Mouse (Mus musculus) c-Kit-negative CD71-positive TER-119-positive erythroid progenitor cells, embryonic 14.5 days (primary cell): ENCODE results near the gene Gm10961.

Experiments
- DNase-seq: peaks from one replicate; pipeline ENCODE4 v3.0.0-alpha.2; 2013; ENCODE audit warnings: low read depth, low spot score

Gene Gm10961

GRCm38 (mm10) chr3:107630682-107631522 is at the start of gene Gm10961:
Gene Gm10961 (plus strand): TSS chr3:107631322.
- peak; percentile 20 for DNase-seq

GRCm38 (mm10) chr3:107582130-107582874 is 48.8 kb upstream of the Gm10961 start:
- DNase-seq: no peak

GRCm38 (mm10) chr3:107582875-107583767 is 48.0 kb upstream of the Gm10961 start:
- no peak for DNase-seq

- no peak for DNase-seq
These were observed 47.2 kb upstream of the Gm10961 start for GRCm38 (mm10) chr3:107583893-107584292.

- no peak for DNase-seq
These were observed 44.6 kb upstream of the Gm10961 start for GRCm38 (mm10) chr3:107586504-107586903.

GRCm38 (mm10) chr3:107591612-107592011 is 39.5 kb upstream of the Gm10961 start:
- no peak for DNase-seq

- no peak for DNase-seq
These were observed 37.5 kb upstream of the Gm10961 start for GRCm38 (mm10) chr3:107593632-107594031.

- DNase-seq: no peak
These were observed 36.4 kb upstream of the Gm10961 start, which contains the start of gene Alx3 for GRCm38 (mm10) chr3:107594662-107595263. Gene Alx3 (plus strand): TSS chr3:107595031.

- DNase-seq: no peak
These were observed 35.7 kb upstream of the Gm10961 start for GRCm38 (mm10) chr3:107595264-107595937.

- no peak for DNase-seq
These were observed 35.1 kb upstream of the Gm10961 start for GRCm38 (mm10) chr3:107595938-107596461.

- DNase-seq: no peak
These were observed 34.6 kb upstream of the Gm10961 start for GRCm38 (mm10) chr3:107596559-107596958.

- no peak for DNase-seq
These were observed 34.0 kb upstream of the Gm10961 start for GRCm38 (mm10) chr3:107597134-107597533.

- DNase-seq: no peak
These were observed 33.3 kb upstream of the Gm10961 start for GRCm38 (mm10) chr3:107597586-107598389.

GRCm38 (mm10) chr3:107600127-107600526 is 31.0 kb upstream of the Gm10961 start:
- no peak for DNase-seq

- peak; percentile 16 for DNase-seq
These were observed 25.8 kb upstream of the Gm10961 start for GRCm38 (mm10) chr3:107605304-107605703.

GRCm38 (mm10) chr3:107607221-107607620 is 23.9 kb upstream of the Gm10961 start:
- no peak for DNase-seq

- DNase-seq: no peak
These were observed 22.3 kb upstream of the Gm10961 start for GRCm38 (mm10) chr3:107608808-107609207.

GRCm38 (mm10) chr3:107609376-107609775 is 21.7 kb upstream of the Gm10961 start:
- no peak for DNase-seq

GRCm38 (mm10) chr3:107611394-107611793 is 19.7 kb upstream of the Gm10961 start:
- no peak for DNase-seq
